26 mouse cellular contexts compared by ENCODE assay signal in the genomic region with DNA sequence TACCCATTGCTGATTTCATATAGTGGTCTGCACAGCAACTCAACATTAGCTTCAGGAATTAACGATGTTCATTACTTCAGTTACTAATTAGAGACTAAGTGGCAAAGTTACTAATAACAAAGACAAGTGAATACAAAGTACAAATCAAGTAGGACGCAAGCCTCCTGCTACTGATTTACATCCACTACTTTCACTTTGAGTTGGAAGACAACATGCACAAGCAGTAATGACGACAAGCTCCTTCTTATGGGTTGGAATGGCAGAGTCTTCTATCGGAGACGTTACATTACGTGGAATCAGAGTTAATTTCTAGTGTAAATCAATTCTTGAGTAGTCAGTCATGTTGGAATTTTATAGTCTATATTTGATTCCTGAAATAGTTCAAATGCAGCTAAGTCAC.
"Had no signal": no experiment of that assay in that cellular context is flagged by ENCODE, and none has a peak within 500 bp of the region (broad histone marks: within the 10 kb centered on the region; RNA-seq: fewer than 3 reads in every experiment).

No protein-coding gene starts in this region.

- ATAC-seq: forebrain, embryonic 13.5 days; forebrain, embryonic 14.5 days; forebrain, embryonic 15.5 days; forebrain, embryonic 16.5 days had no signal

- H3K9ac ChIP-seq: embryonic facial prominence, embryonic 12.5 days; embryonic facial prominence, embryonic 13.5 days; embryonic facial prominence, embryonic 15.5 days; forebrain, embryonic 12.5 days; forebrain, embryonic 13.5 days; forebrain, embryonic 15.5 days; forebrain, postnatal 0 days had no signal

- H3K4me1 ChIP-seq: embryonic facial prominence, embryonic 10.5 days; embryonic facial prominence, embryonic 12.5 days; embryonic facial prominence, embryonic 13.5 days; embryonic facial prominence, embryonic 15.5 days; forebrain, embryonic 12.5 days; forebrain, embryonic 13.5 days had no signal

- H3K27ac ChIP-seq: embryonic facial prominence, embryonic 10.5 days; embryonic facial prominence, embryonic 12.5 days; embryonic facial prominence, embryonic 13.5 days; embryonic facial prominence, embryonic 15.5 days; forebrain, embryonic 10.5 days; forebrain, embryonic 12.5 days; forebrain, embryonic 13.5 days; forebrain, embryonic 15.5 days; gastrocnemius, adult 2 months; heart, adult 2 months had no signal

- H3K9me3 ChIP-seq: embryonic facial prominence, embryonic 10.5 days; embryonic facial prominence, embryonic 12.5 days; embryonic facial prominence, embryonic 13.5 days; embryonic facial prominence, embryonic 15.5 days; forebrain, embryonic 10.5 days; forebrain, embryonic 12.5 days; forebrain, embryonic 13.5 days; forebrain, embryonic 15.5 days had no signal

- H3K36me3 ChIP-seq: embryonic facial prominence, embryonic 10.5 days; embryonic facial prominence, embryonic 12.5 days; embryonic facial prominence, embryonic 13.5 days; embryonic facial prominence, embryonic 15.5 days; forebrain, embryonic 10.5 days; forebrain, embryonic 12.5 days; forebrain, embryonic 15.5 days had no signal

- H3K4me2 ChIP-seq: embryonic facial prominence, embryonic 12.5 days; embryonic facial prominence, embryonic 13.5 days; embryonic facial prominence, embryonic 15.5 days; forebrain, embryonic 12.5 days; forebrain, embryonic 13.5 days; forebrain, embryonic 15.5 days had no signal

- H3K4me3 ChIP-seq: embryonic facial prominence, embryonic 10.5 days; embryonic facial prominence, embryonic 12.5 days; embryonic facial prominence, embryonic 13.5 days; embryonic facial prominence, embryonic 15.5 days; erythroblast, embryonic 14.5 days; forebrain, embryonic 10.5 days; forebrain, embryonic 12.5 days; forebrain, embryonic 13.5 days; forebrain, embryonic 15.5 days; gastrocnemius, adult 2 months; heart, adult 2 months had no signal

- H3K27me3 ChIP-seq: embryonic facial prominence, embryonic 12.5 days; embryonic facial prominence, embryonic 13.5 days; embryonic facial prominence, embryonic 15.5 days; forebrain, embryonic 12.5 days; forebrain, embryonic 13.5 days; forebrain, embryonic 15.5 days had no signal

- DNase-seq: cerebellum, adult 8-10 months; cerebellum, adult 9-10 months; cerebellum, adult 9-11 months; cerebellum, postnatal 25 days; cerebellum, postnatal 36 days; embryo, embryonic 11 days; gastrocnemius, adult 2 months; gastrocnemius, postnatal 10 days; gastrocnemius, postnatal 14 days; gastrocnemius, postnatal 25 days; gastrocnemius, postnatal 36 days; heart, adult 11 months; heart, adult 18-20 months; heart, adult 2 months had no signal
